Mouse (Mus musculus): ENCODE data around the gene Slc12a7.

GRCm38 (mm10) chr13:73793171-73793570, 60.3 kb downstream of the Slc12a7 start:
- TF ChIP-seq CTCF (IDR thresholded peaks at IDR 0.05; ENCODE audit: control insufficient read depth, insufficient read depth, low read length) (no peak), POLR2A (IDR thresholded peaks at IDR 0.05; ENCODE audit: borderline replicate concordance, control insufficient read depth, low read depth, low read length) (no peak)

All from bone marrow, adult 2 months (tissue).